Mouse (Mus musculus) embryonic facial prominence, embryonic 10.5 days (tissue): Measurements from ENCODE around the gene Kif11. TPM values are rescaled to one million over a fixed set of nuclear protein-coding genes. Genes with fewer than 3 reads are reported as not detected.

Experiments
- DNase-seq: peaks from one replicate; pipeline ENCODE4 v3.0.0-alpha.2; 2017; ENCODE audit warnings: low spot score
- H3K27ac ChIP-seq: fragments of 300-500 bp; sonication (generic); replicated peaks from 2 replicates; pipeline ENCODE4 v1.5.1; 2016; ENCODE audit warnings: mild to moderate bottlenecking
- H3K27me3 ChIP-seq: fragments of 300-500 bp; sonication (generic); replicated peaks from 2 replicates; pipeline ENCODE4 v1.6.1; 2016; ENCODE audit warnings: low read depth, mild to moderate bottlenecking; ENCODE audit not compliant: poor library complexity, severe bottlenecking
- H3K36me3 ChIP-seq: fragments of 300-500 bp; sonication (generic); replicated peaks from 2 replicates; pipeline ENCODE4 v1.6.1; 2016; ENCODE audit warnings: mild to moderate bottlenecking, moderate library complexity
- H3K4me1 ChIP-seq: fragments of 300-500 bp; sonication (generic); 2 replicates; pipeline ENCODE4 v1.6.1; 2016
- H3K4me3 ChIP-seq: fragments of 300-500 bp; sonication (generic); 2 replicates; pipeline ENCODE4 v1.5.1; 2016; ENCODE audit warnings: mild to moderate bottlenecking, moderate library complexity
- H3K9me3 ChIP-seq: fragments of 300-500 bp; sonication (generic); 2 replicates; pipeline ENCODE4 v1.6.1; 2016; ENCODE audit warnings: mild to moderate bottlenecking
- WGBS: fragments of 180-500 bp; shearing (Covaris S2); methylation state at CpG from one replicate; pipeline ENCODE4 v1.1.7; 2016; 5-methylcytosine and 5-hydroxymethylcytosine counted together
- polyA plus RNA-seq: library from polyadenylated mRNA; unstranded; fragments of >200 nt; fragmentation: Nextera tagmentation; extraction: Ambion mirVana; gene quantifications from 2 replicates; pipeline ENCODE4 v1.2.1, GENCODE M21; 2016

Kif11 gene
- polyA plus RNA-seq, 1 experiment from 2014 or later = 86.0 TPM

- Histone ChIP-seq H3K36me3 (no peaks in the 10 kb centered on the region), H3K27ac (no peak overlapping the region), H3K4me3 (0 out of 2 replicates have a peak overlapping the region, but pooled peaks have one; percentile 13), H3K27me3 (peaks cover 100% of the 10 kb centered on the region), H3K9me3 (no peaks in the 10 kb centered on the region), H3K4me1 (peaks cover 30% of the 10 kb centered on the region)
- DNase-seq = peak; percentile 47
- WGBS = 4% methylated on average over 28 of the region's 28 CpGs
Measured at GRCm38 (mm10) chr19:37436514-37437288, 60.5 kb downstream of the Kif11 start.

GRCm38 (mm10) chr19:37437289-37437606, 61.0 kb downstream of the Kif11 start:
- peaks cover 30% of the 10 kb centered on the region for H3K4me1 ChIP-seq
- H3K4me3 ChIP-seq = 0 out of 2 replicates have a peak overlapping the region, but pooled peaks have one; percentile 13
- 6% methylated on average over 14 of the region's 14 CpGs for WGBS
- H3K9me3 ChIP-seq = no peaks in the 10 kb centered on the region
- no peaks in the 10 kb centered on the region for H3K36me3 ChIP-seq
- peak; percentile 46 for DNase-seq
- no peak overlapping the region for H3K27ac ChIP-seq
- H3K27me3 ChIP-seq = peaks cover 99% of the 10 kb centered on the region

GRCm38 (mm10) chr19:37440181-37440580, 64.0 kb downstream of the Kif11 start:
- Histone ChIP-seq H3K27me3 (peaks cover 73% of the 10 kb centered on the region), H3K27ac (no peak overlapping the region), H3K4me3 (no peak overlapping the region), H3K9me3 (no peaks in the 10 kb centered on the region), H3K36me3 (no peaks in the 10 kb centered on the region), H3K4me1 (peaks cover 13% of the 10 kb centered on the region)
- no peak for DNase-seq
- 79% methylated on average over 4 of the region's 4 CpGs for WGBS

- 73% methylated on average over 16 of the region's 16 CpGs for WGBS
- Histone ChIP-seq H3K4me3 (no peak overlapping the region), H3K27me3 (peaks cover 66% of the 10 kb centered on the region), H3K36me3 (no peaks in the 10 kb centered on the region), H3K27ac (no peak overlapping the region), H3K4me1 (peaks cover 10% of the 10 kb centered on the region), H3K9me3 (no peaks in the 10 kb centered on the region)
- DNase-seq = no peak
Measured at GRCm38 (mm10) chr19:37440708-37441475, 64.7 kb downstream of the Kif11 start.

GRCm38 (mm10) chr19:37442524-37443286, 66.5 kb downstream of the Kif11 start:
- H3K4me3 ChIP-seq = no peak overlapping the region
- H3K4me1 ChIP-seq = peaks cover 4% of the 10 kb centered on the region; the same call in 1 of the 2 replicates
- no peaks in the 10 kb centered on the region for H3K36me3 ChIP-seq
- no peak overlapping the region for H3K27ac ChIP-seq
- no peak for DNase-seq
- peaks cover 48% of the 10 kb centered on the region for H3K27me3 ChIP-seq
- WGBS = 82% methylated on average over 10 of the region's 10 CpGs
- no peaks in the 10 kb centered on the region for H3K9me3 ChIP-seq

GRCm38 (mm10) chr19:37443631-37444140, 67.5 kb downstream of the Kif11 start:
- H3K9me3 ChIP-seq = no peaks in the 10 kb centered on the region
- 68% methylated on average over 4 of the region's 4 CpGs for WGBS
- no peak overlapping the region for H3K4me3 ChIP-seq
- peaks cover 4% of the 10 kb centered on the region; the same call in 1 of the 2 replicates for H3K4me1 ChIP-seq
- no peaks in the 10 kb centered on the region for H3K36me3 ChIP-seq
- peaks cover 38% of the 10 kb centered on the region for H3K27me3 ChIP-seq
- DNase-seq = no peak
- no peak overlapping the region for H3K27ac ChIP-seq

GRCm38 (mm10) chr19:37448212-37448611, 72.0 kb downstream of the Kif11 start:
- no peak for DNase-seq
- 76% methylated on average over 5 of the region's 5 CpGs for WGBS
- H3K4me1 ChIP-seq = no peaks in the 10 kb centered on the region
- no peak overlapping the region for H3K4me3 ChIP-seq
- H3K36me3 ChIP-seq = no peaks in the 10 kb centered on the region
- 0 out of 2 replicates have a peak, but pooled peaks cover 6% of the 10 kb centered on the region for H3K27me3 ChIP-seq
- no peaks in the 10 kb centered on the region for H3K9me3 ChIP-seq
- H3K27ac ChIP-seq = no peak overlapping the region

- H3K9me3 ChIP-seq = no peaks in the 10 kb centered on the region
- H3K27ac ChIP-seq = no peak overlapping the region
- no peaks in the 10 kb centered on the region for H3K36me3 ChIP-seq
- H3K4me1 ChIP-seq = no peaks in the 10 kb centered on the region
- 0 out of 2 replicates have a peak, but pooled peaks cover 6% of the 10 kb centered on the region for H3K27me3 ChIP-seq
- DNase-seq = no peak
- 85% methylated on average over 3 of the region's 3 CpGs for WGBS
- no peak overlapping the region for H3K4me3 ChIP-seq
Measured at GRCm38 (mm10) chr19:37449246-37449645, 73.0 kb downstream of the Kif11 start.

- no peak overlapping the region for H3K27ac ChIP-seq
- H3K27me3 ChIP-seq = 0 out of 2 replicates have a peak, but pooled peaks cover 6% of the 10 kb centered on the region
- no peaks in the 10 kb centered on the region for H3K36me3 ChIP-seq
- H3K4me1 ChIP-seq = no peaks in the 10 kb centered on the region
- no peak overlapping the region for H3K4me3 ChIP-seq
- 96% methylated on average over 2 of the region's 2 CpGs for WGBS
- no peak for DNase-seq
- H3K9me3 ChIP-seq = 0 out of 2 replicates have a peak, but pooled peaks cover 3% of the 10 kb centered on the region
Measured at GRCm38 (mm10) chr19:37455528-37455927, 79.3 kb downstream of the Kif11 start.

GRCm38 (mm10) chr19:37455961-37456360, 79.8 kb downstream of the Kif11 start:
- Histone ChIP-seq H3K4me3 (no peak overlapping the region), H3K4me1 (no peaks in the 10 kb centered on the region), H3K36me3 (no peaks in the 10 kb centered on the region), H3K9me3 (0 out of 2 replicates have a peak, but pooled peaks cover 3% of the 10 kb centered on the region), H3K27ac (no peak overlapping the region), H3K27me3 (0 out of 2 replicates have a peak, but pooled peaks cover 6% of the 10 kb centered on the region)
- WGBS = 94% methylated on average over 1 of the region's 1 CpGs
- no peak for DNase-seq

GRCm38 (mm10) chr19:37458013-37458412, 81.8 kb downstream of the Kif11 start:
- Histone ChIP-seq H3K9me3 (0 out of 2 replicates have a peak, but pooled peaks cover 3% of the 10 kb centered on the region), H3K36me3 (no peaks in the 10 kb centered on the region), H3K4me3 (no peak overlapping the region), H3K4me1 (no peaks in the 10 kb centered on the region), H3K27me3 (no peaks in the 10 kb centered on the region), H3K27ac (no peak overlapping the region)
- 91% methylated on average over 6 of the region's 6 CpGs for WGBS
- DNase-seq = no peak

- no peaks in the 10 kb centered on the region for H3K4me1 ChIP-seq
- WGBS = 85% methylated on average over 3 of the region's 3 CpGs
- no peak overlapping the region for H3K4me3 ChIP-seq
- no peaks in the 10 kb centered on the region for H3K36me3 ChIP-seq
- no peak overlapping the region for H3K27ac ChIP-seq
- DNase-seq = no peak
- no peaks in the 10 kb centered on the region for H3K9me3 ChIP-seq
- no peaks in the 10 kb centered on the region; the same call in 1 of the 2 replicates for H3K27me3 ChIP-seq
Measured at GRCm38 (mm10) chr19:37466403-37466802, 90.2 kb downstream of the Kif11 start.
